Mouse (Mus musculus): ENCODE data around the gene Ctbp2. TPM values are rescaled to one million over a fixed set of nuclear protein-coding genes. Genes with fewer than 3 reads are reported as not detected.

The Ctbp2 gene
- total and polyA plus RNA-seq, 3 experiments: 74.9 to 90.7 TPM; not detected in 1

DNA sequence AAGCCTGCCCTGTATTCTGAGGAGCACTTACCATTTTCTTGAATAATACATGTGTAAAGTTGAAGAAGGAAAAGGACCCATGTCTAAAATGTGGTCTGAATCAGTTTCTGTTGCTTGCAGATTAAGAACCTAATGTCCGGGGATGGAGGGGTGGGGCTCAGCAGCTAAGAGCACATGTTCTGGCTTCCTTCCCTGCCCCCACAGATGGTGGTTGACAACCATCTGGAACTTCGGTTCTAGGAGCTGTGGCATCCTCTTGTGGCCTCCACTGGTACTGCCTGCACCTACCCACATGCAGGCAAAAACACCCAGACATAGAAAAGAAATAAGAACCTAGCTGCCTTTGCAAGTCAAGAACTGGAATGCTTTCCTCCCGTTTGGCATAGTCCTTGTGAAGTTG lies 120.7 kb downstream of the Ctbp2 start (continued):
- TF ChIP-seq RCOR1 (IDR thresholded peaks at IDR 0.05; ENCODE audit: low read depth, low read length) (peak; percentile 9; the same call in 1 of the 2 replicates), SIN3A (IDR thresholded peaks at IDR 0.05; ENCODE audit: low read length) (peak; percentile 98), ETS1 (IDR thresholded peaks at IDR 0.05; ENCODE audit: low read depth, low read length) (peak; percentile 84), MAX (IDR thresholded peaks at IDR 0.05; ENCODE audit: low read length) (peak; percentile 96), MEF2A (IDR thresholded peaks at IDR 0.05; ENCODE audit: extremely low read depth, insufficient replicate concordance, low read depth, low read length, poor library complexity, severe bottlenecking) (no peak), GABPA (IDR thresholded peaks at IDR 0.05; ENCODE audit: low read depth, low read length) (no peak), TBP (IDR thresholded peaks at IDR 0.05; ENCODE audit: low read depth, low read length) (no peak), TAL1 (IDR thresholded peaks at IDR 0.05; ENCODE audit: low read length) (peak; percentile 50; the same call in 1 of the 2 replicates)

GRCm38 (mm10) chr7:133002271-133002670 lies 121.9 kb downstream of the Ctbp2 start:
- no peak for DNase-seq (ENCODE audit: low read depth, low spot score)
- H3K36me3 ChIP-seq (ENCODE audit: control insufficient read depth in 1 of 2, insufficient read depth in 2 of 2, low read length in 2 of 2): peaks cover 1 to 6% of the 10 kb centered on the region in 2 experiments; a peak in 3 of 4 replicates
- no peaks in the 10 kb centered on the region for H3K27me3 ChIP-seq (ENCODE audit: control insufficient read depth in 1 of 2, insufficient read depth in 2 of 2, low read length in 2 of 2)
- no peak overlapping the region for H3K27ac ChIP-seq (ENCODE audit: control insufficient read depth, low read depth, low read length)
- TF ChIP-seq ZC3H11A (IDR thresholded peaks at IDR 0.05; ENCODE audit: low read depth, low read length) (no peak), SMC3 (IDR thresholded peaks at IDR 0.05; ENCODE audit: low read depth, low read length) (no peak), CHD1 (IDR thresholded peaks at IDR 0.05; ENCODE audit: low read depth, low read length) (no peak), USF1 (IDR thresholded peaks at IDR 0.05; ENCODE audit: low read depth, low read length) (no peak), JUND (IDR thresholded peaks at IDR 0.05; ENCODE audit: low read depth, low read length) (no peak), MXI1 (IDR thresholded peaks at IDR 0.05; ENCODE audit: low read depth, low read length) (no peak), MAFK (IDR thresholded peaks at IDR 0.05; ENCODE audit: borderline replicate concordance, low read depth, low read length) (no peak), TBP (IDR thresholded peaks at IDR 0.05; ENCODE audit: low read depth, low read length) (no peak), NELFE (IDR thresholded peaks at IDR 0.05; ENCODE audit: low read depth, low read length) (no peak), UBTF (IDR thresholded peaks at IDR 0.05; ENCODE audit: borderline replicate concordance, insufficient read depth, low read depth, low read length) (no peak), MYB (IDR thresholded peaks at IDR 0.05; ENCODE audit: low read depth, low read length) (no peak)
- H3K4me1 ChIP-seq (ENCODE audit: control insufficient read depth in 1 of 2, insufficient read depth in 2 of 2, low read length in 2 of 2): peaks cover 4 to 7% of the 10 kb centered on the region in 2 experiments; a peak in 2 of 4 replicates
- no peaks in the 10 kb centered on the region for H3K9me3 ChIP-seq (replicated peaks; ENCODE audit: insufficient read depth, low read length)
- no peaks in the 10 kb centered on the region for H3K79me2 ChIP-seq (ENCODE audit: control insufficient read depth, insufficient read depth, low read length, poor library complexity)
- H3K9ac ChIP-seq (ENCODE audit: control insufficient read depth, low read depth, low read length, poor library complexity, severe bottlenecking): no peak overlapping the region
- no peak overlapping the region for H3K4me3 ChIP-seq (ENCODE audit: control insufficient read depth in 1 of 2, insufficient read depth in 1 of 2, low read depth in 2 of 2, low read length in 2 of 2)

GRCm38 (mm10) chr7:133001388-133001787 lies 122.8 kb downstream of the Ctbp2 start:
- Histone ChIP-seq H3K36me3 (ENCODE audit: control insufficient read depth in 1 of 2, insufficient read depth in 2 of 2, low read length in 2 of 2) (peaks cover 0 to 1% of the 10 kb centered on the region in 2 experiments; a peak in 3 of 4 replicates), H3K27ac (ENCODE audit: control insufficient read depth, low read depth, low read length) (no peak overlapping the region), H3K4me3 (ENCODE audit: control insufficient read depth in 1 of 2, insufficient read depth in 1 of 2, low read depth in 2 of 2, low read length in 2 of 2) (no peak overlapping the region), H3K79me2 (ENCODE audit: control insufficient read depth, insufficient read depth, low read length, poor library complexity) (no peaks in the 10 kb centered on the region), H3K9ac (ENCODE audit: control insufficient read depth, low read depth, low read length, poor library complexity, severe bottlenecking) (no peak overlapping the region), H3K27me3 (ENCODE audit: control insufficient read depth in 1 of 2, insufficient read depth in 2 of 2, low read length in 2 of 2) (no peaks in the 10 kb centered on the region), H3K9me3 (replicated peaks; ENCODE audit: insufficient read depth, low read length) (no peaks in the 10 kb centered on the region), H3K4me1 (ENCODE audit: control insufficient read depth in 1 of 2, insufficient read depth in 2 of 2, low read length in 2 of 2) (no peaks in the 10 kb centered on the region)
- no peak for DNase-seq (ENCODE audit: low read depth, low spot score)
- TF ChIP-seq GABPA (IDR thresholded peaks at IDR 0.05; ENCODE audit: low read depth, low read length): no peak
- no peak for TF ChIP-seq MEF2A (IDR thresholded peaks at IDR 0.05; ENCODE audit: extremely low read depth, insufficient replicate concordance, low read depth, low read length, poor library complexity, severe bottlenecking)
- no peak for TF ChIP-seq GATA1 (IDR thresholded peaks at IDR 0.05; ENCODE audit: low read depth, low read length)
- no peak for TF ChIP-seq RAD21 (IDR thresholded peaks at IDR 0.05; ENCODE audit: low read depth, low read length)
- no peak for TF ChIP-seq JUND (IDR thresholded peaks at IDR 0.05; ENCODE audit: low read depth, low read length)
- TF ChIP-seq BHLHE40 (IDR thresholded peaks at IDR 0.05; ENCODE audit: borderline replicate concordance, low read depth, low read length): no peak
- no peak for TF ChIP-seq CTCF (IDR thresholded peaks at IDR 0.05 in 2 of 3, conservative IDR thresholded peaks at IDR 0.05 in 1 of 3; ENCODE audit: control insufficient read depth in 1 of 3, insufficient read depth in 1 of 3, low read depth in 2 of 3, low read length in 3 of 3, poor library complexity in 1 of 3, severe bottlenecking in 1 of 3)
- no peak for TF ChIP-seq MAZ (IDR thresholded peaks at IDR 0.05; ENCODE audit: low read depth, low read length)
- TF ChIP-seq ZMIZ1 (IDR thresholded peaks at IDR 0.05; ENCODE audit: low read depth, low read length): no peak
- TF ChIP-seq TBP (IDR thresholded peaks at IDR 0.05; ENCODE audit: low read depth, low read length): no peak
- TF ChIP-seq KAT2A (conservative IDR thresholded peaks at IDR 0.05; ENCODE audit: low read depth, low read length): no peak
- TF ChIP-seq POLR2A (IDR thresholded peaks at IDR 0.05; ENCODE audit: control insufficient read depth in 1 of 2, insufficient read depth in 1 of 2, low read depth in 1 of 2, low read length in 2 of 2, poor library complexity in 1 of 2): no peak
- TF ChIP-seq CHD1 (IDR thresholded peaks at IDR 0.05; ENCODE audit: low read depth, low read length): no peak
- TF ChIP-seq SMC3 (IDR thresholded peaks at IDR 0.05; ENCODE audit: low read depth, low read length): no peak
- no peak for TF ChIP-seq RCOR1 (IDR thresholded peaks at IDR 0.05; ENCODE audit: low read depth, low read length)
- TF ChIP-seq MAFK (IDR thresholded peaks at IDR 0.05; ENCODE audit: borderline replicate concordance, low read depth, low read length): no peak
- no peak for TF ChIP-seq TCF12 (IDR thresholded peaks at IDR 0.05; ENCODE audit: low read depth, low read length)
